10 mouse cellular contexts compared by ENCODE assay signal in the genomic region with DNA sequence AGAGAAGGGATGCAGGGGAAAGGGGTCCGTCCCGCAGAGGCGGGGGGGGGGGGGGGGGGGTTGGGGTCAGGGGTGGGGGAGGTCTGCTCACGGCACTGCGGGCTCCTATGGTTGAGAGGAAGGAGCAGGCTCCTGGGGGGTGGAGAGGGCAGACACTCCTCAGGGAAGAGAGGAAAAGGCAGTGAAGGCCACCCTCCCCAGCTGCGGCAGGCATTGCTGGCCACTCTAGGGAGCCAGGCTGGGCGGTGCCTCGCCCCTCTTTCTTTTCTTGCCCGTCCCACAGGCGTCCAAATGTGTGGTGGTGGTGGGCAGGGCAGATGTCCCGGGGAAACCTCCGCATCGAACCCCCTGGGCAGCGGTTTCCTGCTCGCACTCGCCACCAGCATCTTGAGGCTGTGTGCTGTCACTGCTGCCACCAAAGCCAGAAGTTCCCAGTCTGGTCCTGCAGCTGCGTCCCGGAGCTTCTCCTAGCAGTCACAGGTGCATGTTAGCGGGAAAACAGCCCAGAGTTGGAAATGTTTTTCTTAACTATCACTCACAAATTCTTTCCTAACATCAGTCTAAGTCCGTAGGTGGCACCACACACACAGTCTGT.
DNase-seq lines count a peak whose midpoint lies in the region; TF ChIP-seq lines count a peak whose summit lies in the region.
"Had no signal": no experiment of that assay in that cellular context is flagged by ENCODE, and none has a peak within 500 bp of the region (broad histone marks: within the 10 kb centered on the region; RNA-seq: fewer than 3 reads in every experiment).

No protein-coding gene starts in this region.

- no peaks in the 10 kb centered on the region for H3K4me1 ChIP-seq in thymus, adult 2 months (replicated peaks; ENCODE audit: control insufficient read depth, insufficient read depth, low read length)

- no peak overlapping the region for H3K27ac ChIP-seq in gastrocnemius, adult 2 months
- no peak overlapping the region for H3K27ac ChIP-seq in thymus, adult 2 months (ENCODE audit: control insufficient read depth, insufficient read depth, low read length)

- no peak for DNase-seq in gastrocnemius, adult 2 months
- no peak for DNase-seq in gastrocnemius, postnatal 4 days (ENCODE audit: low spot score in 2 of 2)
- DNase-seq in ovary, postnatal 36 days (ENCODE audit: low spot score), result peak; percentile 8
- no peak for DNase-seq in ovary, postnatal 14 days (ENCODE audit: low spot score)
- DNase-seq in mesoderm, embryonic 11.5 days (ENCODE audit: low read depth, low spot score), result peak; percentile 1
- no peak for DNase-seq in thymus, adult 2 months
- no peak for DNase-seq in thymus, postnatal 14 days
- no peak for DNase-seq in MN1 (ENCODE audit: low spot score)
- DNase-seq: B cell, adult 2 months had no signal

- H3K36me3 ChIP-seq in thymus, adult 2 months (ENCODE audit: control insufficient read depth, insufficient read depth, low read length), result no peaks in the 10 kb centered on the region

- no peak for TF ChIP-seq POLR2A in thymus, adult 2 months (IDR thresholded peaks at IDR 0.05; ENCODE audit: control insufficient read depth, extremely low read depth, insufficient read depth, low read length, poor library complexity)

- H3K27me3 ChIP-seq in thymus, adult 2 months (ENCODE audit: control insufficient read depth, insufficient read depth, low read length), result no peaks in the 10 kb centered on the region

- H3K4me3 ChIP-seq in gastrocnemius, adult 2 months, result peak overlapping the region; percentile 43
- H3K4me3 ChIP-seq in thymus, adult 2 months (ENCODE audit: control insufficient read depth, insufficient read depth, low read length), result no peak overlapping the region
- H3K4me3 ChIP-seq: erythroblast, embryonic 14.5 days had no signal

- intact Hi-C loops in gastrocnemius, adult 2 months (cut with DNase I), result no loop called here

- no peak for TF ChIP-seq CTCF in gastrocnemius, adult 2 months (IDR thresholded peaks at IDR 0.05)
- TF ChIP-seq CTCF in thymus, adult 2 months (IDR thresholded peaks at IDR 0.05; ENCODE audit: borderline replicate concordance, control insufficient read depth, extremely low read depth, insufficient read depth, low read length, poor library complexity), result no peak

- 14% methylated on average over 20 of the region's 20 CpGs for WGBS in thymus, adult 2 months

Comparison
In these comparisons a context has a peak if more than half of its experiments do, and no peak if none do; other contexts are left out.
1. DNase-seq: peak in ovary, postnatal 36 days (single experiment) and mesoderm, embryonic 11.5 days (single experiment); none in gastrocnemius, adult 2 months (single experiment), gastrocnemius, postnatal 4 days (0 of 2), ovary, postnatal 14 days (single experiment), thymus, adult 2 months (single experiment), thymus, postnatal 14 days (single experiment) and MN1 (single experiment).